Mouse (Mus musculus): ENCODE data around the gene Rassf10. TPM values are rescaled to one million over a fixed set of nuclear protein-coding genes. Genes with fewer than 3 reads are reported as not detected.
"Not testable (repeated sequence)": the region's sequence is repeated elsewhere in the genome, so short reads cannot be mapped to it uniquely, and the experiment has no call there.

Rassf10 gene
- total and polyA plus RNA-seq, 2 experiments from 2014 or later, result 2.7 to 6.5 TPM

GRCm38 (mm10) chr7:112918279-112918991 is 35.3 kb upstream of the Rassf10 start:
- Histone ChIP-seq H3K4me1 (ENCODE audit: insufficient read depth, low read length) (peaks cover 3% of the 10 kb centered on the region), H3K9me3 (ENCODE audit: low read length) (no peaks in the 10 kb centered on the region), H3K9ac (replicated peaks; ENCODE audit: low read length) (no peak overlapping the region), H3K27ac (no peak overlapping the region), H3K27me3 (ENCODE audit: insufficient read depth, low read length) (no peaks in the 10 kb centered on the region), H3K4me2 (ENCODE audit: low read depth, low read length) (peak overlapping the region; percentile 40), H3K4me3 (ENCODE audit: low read length) (0 out of 2 replicates have a peak overlapping the region, but pooled peaks have one; percentile 10), H3K36me3 (ENCODE audit: insufficient read depth, low read length) (no peaks in the 10 kb centered on the region)
- TF ChIP-seq CTCF (IDR thresholded peaks at IDR 0.05; ENCODE audit: low read depth), result no peak
- WGBS, result 31% methylated on average over 22 of the region's 22 CpGs
- DNase-seq (ENCODE audit: low spot score) (peak; percentile 43), ATAC-seq (peak; percentile 47; the same call in 1 of the 2 replicates)

DNA sequence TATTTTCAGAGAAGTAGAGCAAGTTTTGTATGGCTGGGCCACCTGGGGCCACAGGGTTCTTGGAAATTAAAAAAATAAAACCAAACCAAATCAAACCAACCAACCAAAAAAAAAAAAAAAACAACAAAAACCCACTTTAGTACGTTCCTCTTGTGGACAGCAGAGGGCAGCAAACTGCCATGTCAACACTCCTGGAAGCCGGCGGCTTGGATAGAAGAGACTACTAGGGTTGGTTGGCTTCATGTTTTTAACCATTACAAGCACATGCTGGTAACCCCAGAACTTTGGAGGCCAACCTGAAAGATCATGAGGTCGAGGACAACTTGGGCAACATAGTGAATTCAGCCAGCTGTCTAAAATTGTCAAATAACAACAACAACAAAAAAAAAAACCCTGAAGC is 33.9 kb upstream of the Rassf10 start:
- no peak overlapping the region for H3K27ac ChIP-seq
- no peak overlapping the region for H3K4me2 ChIP-seq (ENCODE audit: low read depth, low read length)
- H3K27me3 ChIP-seq (ENCODE audit: insufficient read depth, low read length), result no peaks in the 10 kb centered on the region
- H3K9ac ChIP-seq (replicated peaks; ENCODE audit: low read length), result no peak overlapping the region
- no peaks in the 10 kb centered on the region for H3K9me3 ChIP-seq (ENCODE audit: low read length)
- 0% methylated on average over 4 of the region's 4 CpGs for WGBS
- H3K36me3 ChIP-seq (ENCODE audit: insufficient read depth, low read length), result no peaks in the 10 kb centered on the region
- peaks cover 3% of the 10 kb centered on the region for H3K4me1 ChIP-seq (ENCODE audit: insufficient read depth, low read length)
- DNase-seq (ENCODE audit: low spot score), result peak; percentile 90
- peak; percentile 61; the same call in 1 of the 2 replicates for ATAC-seq
- no peak overlapping the region for H3K4me3 ChIP-seq (ENCODE audit: low read length)
- TF ChIP-seq CTCF (IDR thresholded peaks at IDR 0.05; ENCODE audit: low read depth), result peak; percentile 86

- H3K27me3 ChIP-seq (ENCODE audit: insufficient read depth, low read length), result 0 out of 2 replicates have a peak, but pooled peaks cover 5% of the 10 kb centered on the region
- ATAC-seq (no peak), DNase-seq (ENCODE audit: low spot score) (no peak)
- no peak overlapping the region for H3K4me2 ChIP-seq (ENCODE audit: low read depth, low read length)
- no peaks in the 10 kb centered on the region for H3K36me3 ChIP-seq (ENCODE audit: insufficient read depth, low read length)
- no peak overlapping the region for H3K9ac ChIP-seq (replicated peaks; ENCODE audit: low read length)
- no peak overlapping the region for H3K4me3 ChIP-seq (ENCODE audit: low read length)
- no peaks in the 10 kb centered on the region for H3K9me3 ChIP-seq (ENCODE audit: low read length)
- H3K27ac ChIP-seq, result no peak overlapping the region
- 33% methylated on average over 4 of the region's 4 CpGs for WGBS
- peaks cover 3% of the 10 kb centered on the region for H3K4me1 ChIP-seq (ENCODE audit: insufficient read depth, low read length)
- no peak for TF ChIP-seq CTCF (IDR thresholded peaks at IDR 0.05; ENCODE audit: low read depth)
Measured at GRCm38 (mm10) chr7:112922801-112923200, 31.0 kb upstream of the Rassf10 start.

GRCm38 (mm10) chr7:112923712-112924111 is 30.1 kb upstream of the Rassf10 start:
- H3K27ac ChIP-seq, result no peak overlapping the region
- no peaks in the 10 kb centered on the region for H3K9me3 ChIP-seq (ENCODE audit: low read length)
- TF ChIP-seq CTCF (IDR thresholded peaks at IDR 0.05; ENCODE audit: low read depth), result no peak
- DNase-seq (ENCODE audit: low spot score), result no peak
- H3K4me1 ChIP-seq (ENCODE audit: insufficient read depth, low read length), result no peaks in the 10 kb centered on the region; the same call in 1 of the 2 replicates
- no peaks in the 10 kb centered on the region for H3K36me3 ChIP-seq (ENCODE audit: insufficient read depth, low read length)
- no peak overlapping the region for H3K4me3 ChIP-seq (ENCODE audit: low read length)
- no peak for ATAC-seq
- H3K9ac ChIP-seq (replicated peaks; ENCODE audit: low read length), result no peak overlapping the region
- 0 out of 2 replicates have a peak, but pooled peaks cover 5% of the 10 kb centered on the region for H3K27me3 ChIP-seq (ENCODE audit: insufficient read depth, low read length)
- 82% methylated on average over 3 of the region's 3 CpGs for WGBS
- H3K4me2 ChIP-seq (ENCODE audit: low read depth, low read length), result no peak overlapping the region

GRCm38 (mm10) chr7:112930669-112931068 is 23.1 kb upstream of the Rassf10 start:
- no peaks in the 10 kb centered on the region for H3K9me3 ChIP-seq (ENCODE audit: low read length)
- no peak overlapping the region for H3K9ac ChIP-seq (replicated peaks; ENCODE audit: low read length)
- H3K4me2 ChIP-seq (ENCODE audit: low read depth, low read length), result no peak overlapping the region
- no peak for TF ChIP-seq CTCF (IDR thresholded peaks at IDR 0.05; ENCODE audit: low read depth)
- no peak overlapping the region for H3K27ac ChIP-seq
- ATAC-seq (no peak), DNase-seq (ENCODE audit: low spot score) (no peak)
- 58% methylated on average over 7 of the region's 7 CpGs for WGBS
- H3K27me3 ChIP-seq (ENCODE audit: insufficient read depth, low read length), result 0 out of 2 replicates have a peak, but pooled peaks cover 5% of the 10 kb centered on the region
- H3K4me3 ChIP-seq (ENCODE audit: low read length), result no peak overlapping the region
- no peaks in the 10 kb centered on the region for H3K36me3 ChIP-seq (ENCODE audit: insufficient read depth, low read length)
- no peaks in the 10 kb centered on the region for H3K4me1 ChIP-seq (ENCODE audit: insufficient read depth, low read length)

DNA sequence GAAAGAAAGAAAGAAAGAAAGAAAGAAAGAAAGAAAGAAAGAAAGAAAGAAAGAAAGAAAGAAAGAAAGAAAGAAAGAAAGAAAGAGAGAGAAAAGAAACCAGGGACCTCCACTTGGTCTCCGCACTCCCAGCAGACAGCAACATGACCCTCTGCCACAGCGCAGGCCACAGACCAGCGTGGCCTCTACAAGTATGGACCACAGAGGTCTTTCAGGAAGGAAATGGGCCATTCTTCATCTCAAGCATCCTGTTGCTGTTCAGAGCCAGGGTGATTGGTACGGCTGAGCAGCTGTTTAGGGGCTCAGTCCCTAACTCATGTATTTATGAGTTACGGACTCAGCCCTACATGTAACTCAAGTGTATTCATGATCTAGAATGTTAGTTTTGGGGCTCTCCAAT is 17.9 kb upstream of the Rassf10 start:
- H3K27ac ChIP-seq; H3K4me3 ChIP-seq (ENCODE audit: low read length); H3K36me3 ChIP-seq (ENCODE audit: insufficient read depth, low read length); ATAC-seq; H3K4me2 ChIP-seq (ENCODE audit: low read depth, low read length); H3K9me3 ChIP-seq (ENCODE audit: low read length); DNase-seq (ENCODE audit: low spot score); H3K4me1 ChIP-seq (ENCODE audit: insufficient read depth, low read length); H3K9ac ChIP-seq (replicated peaks; ENCODE audit: low read length); H3K27me3 ChIP-seq (ENCODE audit: insufficient read depth, low read length): not testable (repeated sequence)
- 86% methylated on average over 5 of the region's 5 CpGs for WGBS

GRCm38 (mm10) chr7:112937089-112937488 is 16.7 kb upstream of the Rassf10 start:
- Histone ChIP-seq H3K36me3 (ENCODE audit: insufficient read depth, low read length) (no peaks in the 10 kb centered on the region), H3K4me1 (ENCODE audit: insufficient read depth, low read length) (no peaks in the 10 kb centered on the region), H3K4me2 (ENCODE audit: low read depth, low read length) (no peak overlapping the region), H3K27me3 (ENCODE audit: insufficient read depth, low read length) (no peaks in the 10 kb centered on the region), H3K9me3 (ENCODE audit: low read length) (no peaks in the 10 kb centered on the region), H3K4me3 (ENCODE audit: low read length) (no peak overlapping the region), H3K27ac (no peak overlapping the region), H3K9ac (replicated peaks; ENCODE audit: low read length) (no peak overlapping the region)
- no peak for ATAC-seq
- 92% methylated on average over 8 of the region's 8 CpGs for WGBS
- DNase-seq (ENCODE audit: low spot score), result no peak
- TF ChIP-seq CTCF (IDR thresholded peaks at IDR 0.05; ENCODE audit: low read depth), result no peak

Data from hindbrain, postnatal 0 days (tissue).